Mouse (Mus musculus) granulocyte monocyte progenitor cell, adult 5-6 weeks (primary cell): Measurements from ENCODE around the gene Igsf9. TPM values are rescaled to one million over a fixed set of nuclear protein-coding genes. Genes with fewer than 3 reads are reported as not detected.

ENCODE experiments used
- ATAC-seq: replicated peaks from 2 replicates; pipeline ENCODE4 v1.8.0; 2016; ENCODE audit warnings: mild to moderate bottlenecking, moderate TSS enrichment, inconsistent platforms; ENCODE audit not compliant: poor library complexity, severe bottlenecking
- total RNA-seq, 2 experiments: library from RNA; stranded (forward) in 1 of 2; stranded (reverse) in 1 of 2; fragments of 200-712, 200-1000 nt in 1 of 2; fragments of >200 nt in 1 of 2; fragmentation: Nextera tagmentation in 1 of 2; gene quantifications; 2 replicates each; pipeline ENCODE4 v1.2.3; 2014 to 2017

The Igsf9 gene
- total RNA-seq, 2 experiments from 2014 or later, result not detected

DNA sequence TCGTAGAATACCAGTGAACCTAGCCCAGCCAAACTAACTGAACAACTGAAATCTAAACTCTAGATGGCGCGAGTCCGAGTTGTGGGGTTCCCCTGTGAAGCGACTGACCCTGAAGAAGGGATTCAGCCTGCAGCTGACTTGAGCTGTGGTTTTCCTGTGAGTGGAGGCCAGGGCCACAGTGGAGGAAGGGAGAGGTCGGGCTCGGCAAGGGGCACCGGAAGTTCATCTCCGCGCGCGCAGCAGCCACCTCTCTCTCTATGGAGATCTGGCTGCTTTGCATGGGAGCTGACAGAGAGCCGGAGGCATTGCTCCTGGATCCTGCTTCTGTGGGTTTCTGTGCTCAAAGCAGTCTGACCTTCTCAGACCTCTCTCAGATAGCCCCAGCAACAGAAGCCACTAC lies 31.4 kb downstream of the Igsf9 start:
- ATAC-seq, result peak; percentile 69

DNA sequence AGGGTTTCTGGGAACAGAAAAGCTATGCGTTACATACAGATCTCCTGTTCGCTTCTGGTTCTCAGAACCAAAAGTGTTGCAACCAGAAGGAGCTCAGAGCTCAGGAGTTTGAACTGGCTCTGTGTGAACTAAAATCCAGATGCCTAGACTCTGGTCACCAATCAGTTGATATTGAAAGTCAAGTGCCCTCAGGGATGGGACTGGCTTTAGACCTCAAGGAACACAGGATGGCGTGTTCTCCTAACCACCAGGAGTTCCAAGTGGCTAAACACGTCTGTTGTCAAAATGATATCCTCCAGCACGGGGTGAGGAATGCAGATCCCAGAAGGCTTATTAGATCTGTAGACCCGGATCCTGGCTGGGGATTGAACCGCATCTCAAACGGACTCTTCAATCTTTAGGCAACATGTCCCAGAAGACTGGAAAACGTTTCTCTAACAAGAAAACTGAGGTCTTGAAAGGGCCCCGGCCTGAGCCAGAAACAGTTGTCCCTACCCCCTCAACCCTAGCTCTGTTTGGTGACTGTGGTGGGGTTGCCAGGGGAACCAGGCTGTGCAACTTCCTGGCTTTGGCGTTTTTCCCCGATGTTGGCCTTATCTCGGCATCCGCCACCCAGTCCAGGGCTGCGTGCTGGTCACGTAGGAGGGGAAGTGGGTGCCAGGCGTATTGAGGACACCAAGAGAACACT lies 32.1 kb downstream of the Igsf9 start:
- peak; percentile 76 for ATAC-seq

DNA sequence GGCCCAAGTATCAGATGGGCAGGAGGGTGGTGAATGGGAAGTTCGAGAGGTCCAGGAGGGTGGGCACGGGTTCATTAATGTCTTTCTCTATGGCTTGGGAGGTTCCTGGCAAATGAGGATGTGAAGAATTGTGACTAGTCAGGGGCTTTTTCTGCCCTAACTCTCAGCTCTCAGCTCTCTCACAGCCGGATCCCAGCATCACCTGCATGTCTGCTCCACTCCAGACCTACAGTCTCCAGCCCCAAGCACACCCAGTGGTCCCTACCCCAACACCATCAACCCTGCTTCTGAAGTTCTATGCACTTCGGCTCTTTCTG lies 32.6 kb downstream of the Igsf9 start:
- ATAC-seq, result no peak

DNA sequence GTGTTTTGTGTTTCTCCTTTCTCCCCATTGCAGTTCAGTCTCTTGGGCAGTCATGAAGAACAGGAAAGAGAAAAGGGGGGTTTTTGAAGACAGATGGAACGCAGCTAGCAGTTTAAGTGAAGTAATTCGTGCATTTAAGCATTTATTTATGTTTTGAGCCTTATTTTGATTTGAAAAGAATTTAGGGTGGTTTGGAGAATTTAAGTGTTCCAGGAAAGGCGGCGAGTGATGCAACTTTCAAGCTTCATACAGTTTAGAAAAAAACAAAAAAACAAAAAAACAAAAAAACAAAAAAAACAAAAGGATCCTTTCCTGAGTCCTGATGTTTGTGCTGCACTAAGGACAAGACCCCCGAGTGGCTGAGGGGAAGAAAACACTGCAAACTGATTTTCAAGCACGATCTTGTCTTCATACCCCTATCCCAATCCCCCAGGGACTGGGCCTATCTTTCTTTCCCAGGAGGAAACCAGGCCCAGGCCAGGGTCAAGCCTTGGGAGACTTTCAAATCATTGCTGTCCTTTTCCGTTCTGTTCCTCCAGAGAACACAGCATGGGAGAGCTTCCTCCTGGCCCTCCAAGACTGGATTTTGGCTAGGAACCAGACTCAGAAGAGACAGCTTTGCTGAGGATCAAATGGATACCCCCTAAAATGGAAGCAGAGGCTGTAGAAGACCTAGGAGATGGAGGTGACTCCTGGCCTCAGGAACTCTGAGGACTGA lies 33.1 kb downstream of the Igsf9 start:
- ATAC-seq, result no peak

DNA sequence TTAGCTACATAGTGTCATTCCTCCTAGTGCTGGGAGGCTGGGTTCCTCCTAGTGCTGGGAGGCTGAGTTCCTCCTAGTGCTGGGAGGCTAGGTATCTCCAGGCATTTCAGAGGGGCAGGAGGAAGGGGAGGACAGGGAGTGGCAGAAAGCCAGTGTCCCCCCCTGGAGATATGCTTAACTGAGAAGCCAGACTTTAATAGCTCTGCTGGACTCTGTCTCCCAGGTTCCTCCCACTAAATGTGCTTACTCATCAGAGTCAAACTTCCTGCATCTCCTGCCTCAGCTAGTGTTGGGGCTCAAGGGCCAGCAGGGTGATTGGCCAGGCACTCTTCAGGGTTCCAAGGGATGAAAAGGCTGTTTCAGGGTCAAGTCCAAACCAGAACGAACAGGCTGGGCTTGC lies 33.8 kb downstream of the Igsf9 start:
- ATAC-seq, result peak; percentile 7; the same call in 1 of the 2 replicates

DNA sequence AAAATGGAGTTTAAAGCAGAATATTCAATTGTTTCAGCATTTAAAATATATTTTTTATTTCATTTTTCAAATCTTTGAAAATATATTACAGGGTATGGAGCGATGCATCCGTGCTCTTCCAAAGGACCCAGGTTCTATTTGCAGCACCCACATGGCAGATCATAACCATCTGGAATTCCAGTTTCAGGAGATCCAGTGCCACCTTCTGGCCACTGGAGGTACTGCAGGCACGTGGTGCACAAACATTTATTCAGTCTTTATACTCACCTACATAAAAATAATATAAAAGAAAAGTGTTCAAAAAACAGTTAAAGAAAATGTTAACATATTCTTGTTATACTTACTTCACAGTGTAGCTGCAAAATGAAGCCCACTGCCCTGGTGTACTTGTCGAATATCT lies 36.4 kb downstream of the Igsf9 start:
- no peak for ATAC-seq

DNA sequence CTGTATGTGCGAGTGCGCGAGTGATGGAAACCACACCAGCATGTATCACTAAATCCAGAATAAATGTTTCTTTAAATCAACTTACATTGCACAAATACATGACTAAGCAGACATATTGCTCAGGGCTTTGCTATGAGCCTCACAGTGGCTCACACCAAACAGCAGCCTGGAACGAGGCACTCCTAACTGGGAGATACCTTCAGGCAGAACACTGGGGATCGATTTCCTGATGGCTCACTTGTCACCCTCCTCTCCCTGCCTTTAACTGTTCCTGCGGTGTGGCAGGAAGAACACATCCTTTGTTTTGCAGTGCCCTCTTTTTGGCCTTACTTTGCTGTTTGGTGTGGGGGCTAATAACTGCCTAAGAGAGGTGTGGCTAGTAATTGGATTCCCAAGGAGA lies 38.1 kb downstream of the Igsf9 start:
- ATAC-seq, result no peak

DNA sequence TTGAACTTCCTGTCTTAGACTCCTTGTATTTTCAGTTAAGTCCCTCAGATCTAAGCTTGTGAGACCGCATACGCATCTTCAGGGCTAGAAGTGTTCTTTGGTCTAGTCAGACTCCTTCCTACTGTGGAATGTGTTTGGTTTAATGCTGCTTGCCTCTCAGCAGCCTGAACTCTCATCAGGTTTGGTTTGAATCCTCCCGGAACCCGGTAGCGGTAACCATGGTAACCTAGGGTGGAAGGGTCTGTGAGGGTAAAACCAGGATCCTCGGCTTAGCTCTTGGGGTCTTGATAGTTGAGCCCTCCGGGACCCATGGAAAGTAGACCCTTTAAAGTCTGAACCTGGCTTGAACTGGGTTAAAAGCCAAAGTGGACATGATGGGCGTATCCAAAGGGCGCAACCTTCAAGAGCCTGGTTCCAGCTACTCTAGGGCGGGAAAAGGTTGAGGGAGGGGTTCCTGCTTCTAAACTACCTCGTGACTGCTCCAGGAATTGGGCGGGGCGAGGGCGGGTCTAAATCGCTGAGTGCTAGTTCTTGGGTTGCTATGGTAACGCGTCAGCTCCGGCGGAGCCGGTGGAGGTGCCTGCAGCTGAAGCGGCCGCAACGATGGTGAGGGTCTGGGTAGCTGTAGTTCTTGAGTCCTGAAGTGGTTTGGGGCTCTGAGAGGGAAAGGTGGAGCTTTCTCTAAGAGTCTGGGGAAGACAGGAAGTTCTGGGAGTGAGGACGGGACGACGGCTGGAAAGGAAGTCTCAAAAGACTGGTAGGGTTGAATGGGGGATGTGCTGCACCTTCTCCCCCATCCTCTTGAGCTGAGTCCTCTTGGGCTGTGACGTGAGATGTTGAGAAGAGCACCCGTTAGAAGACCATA lies 39.2 kb downstream of the Igsf9 start, which contains the start of gene Cfap45:
TSS of gene Cfap45 (plus strand) at position 226 of the 865 bp plus-strand sequence.
- peak; percentile 55 for ATAC-seq

DNA sequence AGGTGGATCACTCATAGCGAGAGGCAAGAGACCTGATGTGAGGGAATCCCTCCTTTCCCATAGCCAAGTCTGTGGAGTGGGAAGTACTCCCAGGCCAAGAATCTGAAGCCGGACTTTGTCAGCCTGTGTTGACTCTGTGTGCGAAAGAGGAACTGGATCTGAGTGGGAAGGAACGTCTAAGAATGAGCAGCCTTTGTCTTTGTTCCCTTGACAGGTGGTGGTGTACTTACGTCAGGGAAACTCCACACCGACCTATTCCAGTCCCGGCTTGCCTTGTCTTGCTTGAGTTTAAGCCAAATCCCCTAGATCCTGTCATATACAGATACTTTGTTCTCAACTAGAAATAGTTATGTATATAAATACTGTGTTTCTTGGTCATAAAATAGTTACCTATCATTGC lies 40.9 kb downstream of the Igsf9 start:
- peak; percentile 49 for ATAC-seq

DNA sequence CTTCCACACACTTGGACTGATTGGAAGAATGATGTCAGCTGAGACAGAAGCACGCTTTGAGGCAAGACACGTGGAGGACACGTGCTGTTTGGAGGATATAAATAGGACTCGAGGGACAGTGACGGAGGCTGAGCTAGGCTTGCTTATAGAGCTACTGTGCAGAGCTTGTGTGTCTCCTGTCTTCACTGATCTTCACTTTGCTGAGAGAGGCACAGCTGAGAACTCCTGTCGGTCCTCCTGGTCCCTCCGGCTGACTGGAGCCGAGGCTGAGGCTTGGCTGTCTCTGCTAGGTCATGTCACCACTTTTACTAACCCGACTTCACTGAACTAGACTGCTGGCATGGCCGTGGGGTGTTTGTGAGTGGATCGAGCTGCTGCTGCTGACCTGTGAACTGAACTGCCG lies 42.1 kb downstream of the Igsf9 start:
- ATAC-seq, result no peak

DNA sequence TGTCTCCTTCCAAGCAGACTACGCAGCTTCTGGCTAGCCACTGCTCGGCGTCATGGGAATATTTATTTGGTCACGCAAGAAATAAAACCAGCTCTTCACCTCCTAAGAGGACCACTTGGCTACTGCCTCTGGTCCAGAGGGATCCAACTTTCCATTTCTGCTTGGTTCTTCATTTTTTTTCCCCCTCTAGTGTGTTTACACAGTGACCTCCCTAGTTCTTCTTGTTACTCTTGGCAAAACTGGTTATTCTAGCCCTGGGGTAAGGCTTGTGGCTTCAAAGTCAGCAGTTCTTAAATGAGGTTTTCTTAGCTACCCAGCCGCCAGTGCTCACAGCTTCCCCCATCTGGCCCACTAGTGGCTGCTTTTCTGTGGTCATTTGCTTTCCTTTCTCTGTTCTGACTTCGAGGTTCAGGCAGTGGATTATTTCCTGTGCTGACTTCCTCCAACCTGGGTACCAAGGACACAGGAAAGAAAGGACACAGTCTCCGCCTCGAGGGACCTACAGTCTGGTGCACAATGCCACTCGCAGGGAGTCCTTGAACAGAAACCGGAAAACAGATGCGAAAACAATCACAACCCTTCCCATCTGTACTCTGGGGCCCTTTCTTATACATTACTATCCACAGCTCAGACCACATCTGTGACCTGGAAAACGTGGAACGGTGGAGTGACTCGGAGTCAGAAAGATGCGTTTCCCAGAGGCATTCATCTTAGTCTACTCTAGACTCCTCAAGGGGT lies 43.6 kb downstream of the Igsf9 start:
- ATAC-seq, result peak; percentile 45

DNA sequence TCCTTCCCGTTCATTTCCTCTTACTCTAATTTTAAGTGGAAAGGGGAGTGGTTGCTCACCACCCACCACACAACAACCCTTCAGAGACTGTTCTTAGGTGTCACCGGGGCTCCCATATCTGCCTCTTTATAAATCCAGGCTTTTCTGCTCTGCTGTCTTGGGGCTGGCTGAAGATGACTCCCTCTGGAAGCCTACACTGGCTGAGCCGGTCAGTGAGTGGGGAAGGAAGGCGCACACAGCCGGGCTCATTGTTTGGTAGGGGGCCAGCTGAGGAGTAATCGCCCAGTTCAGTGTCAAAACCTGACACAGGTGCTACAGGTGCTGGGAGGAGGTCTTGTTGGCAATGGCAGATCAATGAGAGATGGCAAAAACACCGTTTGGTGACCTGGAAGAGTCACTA lies 44.4 kb downstream of the Igsf9 start:
- ATAC-seq, result peak; percentile 8; the same call in 1 of the 2 replicates

DNA sequence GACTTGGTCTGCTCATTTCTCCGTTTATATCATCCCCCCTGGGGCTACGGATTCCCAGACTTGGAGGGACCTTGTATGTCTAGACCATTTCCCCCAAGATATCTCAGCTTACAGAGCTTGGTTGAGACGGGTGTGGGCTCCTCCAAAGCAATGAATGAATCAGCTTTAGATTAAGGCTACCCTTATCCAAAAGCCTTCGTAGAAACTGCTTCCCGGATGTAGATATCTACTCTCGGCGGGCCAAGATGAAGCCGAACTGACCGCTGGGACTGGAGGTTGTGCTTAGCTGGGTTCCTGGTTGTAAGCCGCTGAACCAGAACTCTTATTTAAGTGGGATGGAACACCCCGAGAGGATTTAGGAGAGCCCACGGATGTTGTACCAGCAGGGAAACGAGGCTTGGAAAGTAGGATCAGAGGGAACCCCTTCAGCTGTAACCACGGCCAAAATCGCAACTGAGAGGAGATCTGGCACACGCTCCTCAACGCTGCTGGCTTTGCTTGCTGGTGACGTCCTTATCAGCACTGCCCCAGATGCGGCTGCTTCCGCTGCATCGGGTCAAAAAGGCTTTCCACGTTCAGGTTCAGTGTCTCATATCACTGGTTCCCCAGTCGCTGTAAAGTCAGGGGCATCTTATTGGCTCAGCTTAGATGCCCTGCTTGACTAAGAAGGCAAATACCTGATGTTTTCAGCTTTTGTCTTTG lies 44.9 kb downstream of the Igsf9 start:
- ATAC-seq, result peak; percentile 31

DNA sequence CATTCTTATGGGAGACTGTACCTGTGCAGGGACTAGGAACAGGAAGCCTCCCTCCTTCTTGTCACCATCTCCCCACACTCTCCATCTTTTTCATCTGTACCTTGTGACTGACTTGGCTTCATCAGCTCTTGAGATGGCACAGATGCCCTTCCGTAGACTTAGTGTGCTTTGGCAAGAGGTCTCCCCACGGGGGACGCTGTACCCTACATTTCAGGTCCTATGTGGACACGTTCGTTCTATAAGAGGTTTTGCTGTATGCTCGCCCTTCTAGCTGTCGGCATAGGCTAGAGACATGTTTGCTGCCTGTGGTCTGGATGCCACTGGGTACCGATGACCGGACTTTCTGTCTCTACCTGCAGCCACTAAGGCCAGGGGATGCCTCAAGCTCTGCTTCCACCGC lies 45.8 kb downstream of the Igsf9 start:
- ATAC-seq, result no peak

DNA sequence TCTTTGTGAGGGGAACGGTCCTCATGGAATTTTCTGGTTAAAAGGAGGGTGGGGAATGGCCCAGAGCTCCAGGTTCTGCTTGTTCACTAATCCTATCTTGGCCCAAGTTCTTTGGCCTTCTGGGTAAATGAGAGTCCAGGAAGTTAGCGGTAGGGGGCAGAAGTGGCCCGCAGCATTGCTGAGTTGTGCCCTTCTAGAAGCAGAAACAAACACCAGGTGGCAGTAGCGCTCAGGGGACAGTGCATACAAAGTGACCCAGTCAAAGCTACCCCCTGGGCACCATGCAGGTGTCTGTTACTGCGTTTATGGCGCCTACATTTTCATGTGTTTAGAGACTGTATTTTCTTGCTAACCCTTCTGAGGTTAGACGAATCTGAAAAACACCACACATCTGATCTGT lies 47.1 kb downstream of the Igsf9 start:
- ATAC-seq, result peak; percentile 69

DNA sequence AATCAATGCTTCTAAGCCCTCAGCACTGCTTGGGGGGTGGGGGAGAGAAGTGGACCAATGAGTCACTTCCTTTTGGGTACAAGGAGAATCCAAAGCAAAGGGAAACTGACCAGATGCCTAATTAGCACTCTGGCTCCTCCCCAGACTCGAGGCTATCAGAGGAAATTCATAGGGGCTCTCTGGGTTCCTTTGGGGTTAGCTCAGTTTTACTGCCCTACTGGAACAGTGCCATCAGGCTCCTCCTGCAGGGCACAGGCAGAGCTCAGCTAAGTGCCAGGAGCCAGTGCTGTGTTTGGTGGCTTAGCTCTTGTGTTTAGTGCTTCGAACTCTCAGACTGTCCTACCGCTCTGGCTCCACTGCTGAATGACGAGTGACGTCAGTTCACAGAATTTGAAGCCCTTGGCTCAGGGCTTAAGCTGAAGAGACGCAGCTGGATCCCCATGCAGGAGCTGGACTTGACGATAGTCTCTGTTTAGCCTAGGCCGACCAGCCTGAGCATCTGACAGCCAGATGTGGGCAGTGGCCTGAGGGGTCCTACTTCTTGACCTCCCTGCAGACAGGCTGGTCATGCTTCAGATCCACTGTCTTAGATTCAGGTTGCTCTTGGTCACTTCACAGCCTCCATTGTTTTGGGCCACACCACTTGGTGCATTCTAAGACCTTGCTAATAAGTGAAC lies 49.1 kb downstream of the Igsf9 start:
- ATAC-seq, result peak; percentile 10; the same call in 1 of the 2 replicates

DNA sequence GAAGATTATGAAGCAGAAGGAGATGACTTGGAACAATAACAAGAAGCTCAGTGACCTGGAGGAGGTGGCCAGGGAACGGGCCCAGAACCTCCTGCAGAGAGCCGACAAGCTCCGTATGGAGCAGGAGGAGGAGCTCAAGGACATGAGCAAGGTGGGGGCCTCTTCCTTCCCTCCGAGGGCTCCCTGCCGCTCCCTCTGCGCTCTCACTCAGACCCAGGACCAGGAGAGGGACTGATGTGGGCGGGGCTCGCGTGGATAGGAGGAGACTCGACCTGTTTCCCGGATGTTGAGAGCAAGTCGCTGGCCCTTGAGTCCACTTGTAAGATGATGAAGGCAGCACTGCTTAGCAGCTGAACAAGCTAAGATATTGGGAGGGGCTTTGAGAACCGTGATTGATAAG lies 51.0 kb downstream of the Igsf9 start:
- ATAC-seq, result no peak

DNA sequence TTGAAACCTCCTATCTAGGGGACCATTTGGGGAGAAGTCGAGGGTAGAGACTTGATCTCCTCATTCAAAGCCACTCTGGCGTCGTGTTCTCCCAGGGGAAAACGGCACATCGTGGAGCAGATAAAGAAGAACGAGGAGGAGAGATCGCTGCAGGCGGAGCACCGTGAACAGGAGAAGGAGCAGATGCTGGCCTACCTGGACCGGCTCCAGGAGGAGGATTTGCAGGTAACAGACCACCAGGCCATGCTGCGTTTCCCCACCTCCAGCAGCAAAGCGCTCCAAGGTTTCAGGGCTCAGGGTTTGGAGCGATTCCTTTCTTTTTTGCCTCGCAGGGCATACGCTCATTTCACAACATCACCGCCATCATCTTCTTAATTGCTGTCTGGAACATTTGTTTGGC lies 53.5 kb downstream of the Igsf9 start:
- ATAC-seq, result no peak

DNA sequence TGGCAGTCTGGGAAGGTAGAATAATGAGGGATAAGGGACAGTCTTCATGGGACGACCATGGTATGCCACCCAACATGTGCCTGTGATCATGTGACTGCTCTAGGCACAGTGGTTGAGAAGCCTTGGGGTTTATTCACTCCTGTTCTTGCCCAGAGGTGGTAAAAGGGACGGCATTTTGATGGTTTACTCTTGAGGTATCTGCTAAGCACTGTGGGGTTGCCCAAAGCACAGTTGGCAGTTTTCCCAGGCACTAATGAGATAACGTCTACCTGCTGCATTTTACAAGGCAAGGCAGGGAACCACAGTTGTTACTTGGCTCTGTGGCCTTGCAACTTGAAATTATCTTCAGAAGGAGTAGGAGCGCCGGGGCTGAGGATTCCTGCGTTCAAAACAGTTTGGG lies 58.2 kb downstream of the Igsf9 start:
- no peak for ATAC-seq
